Mouse (Mus musculus): ENCODE measurements at regions not wholly inside any gene's neighbourhood (a gene's known extent, or its start where the extent isn't known, plus 50 kb on each side); places are given as distances from the start of the nearest gene placed in this dataset.

- H3K27ac ChIP-seq: peak overlapping the region; percentile 71
- peaks cover 45% of the 10 kb centered on the region for H3K4me1 ChIP-seq
- peak overlapping the region; percentile 10; the same call in 1 of the 2 replicates for H3K4me2 ChIP-seq
Observed at GRCm38 (mm10) chr11:105507972-105508659, 51.6 kb upstream of the March10 start.

GRCm38 (mm10) chr11:105507332-105507971 is 50.9 kb upstream of the March10 start:
- Histone ChIP-seq H3K4me2 (peak overlapping the region; percentile 10; the same call in 1 of the 2 replicates), H3K9ac (no peak overlapping the region), H3K36me3 (no peaks in the 10 kb centered on the region), H3K4me3 (no peak overlapping the region), H3K27ac (peak overlapping the region; percentile 71), H3K27me3 (no peaks in the 10 kb centered on the region), H3K9me3 (no peaks in the 10 kb centered on the region), H3K4me1 (peaks cover 40% of the 10 kb centered on the region)
- 42% methylated on average over 8 of the region's 8 CpGs for WGBS
- no peak for ATAC-seq (ENCODE audit: borderline replicate concordance, extremely low read depth, low FRiP score, low TSS enrichment)

More at GRCm38 (mm10) chr11:105507972-105508659, 51.6 kb upstream of the March10 start:
- 11% methylated on average over 6 of the region's 6 CpGs for WGBS
- Histone ChIP-seq H3K9me3 (no peaks in the 10 kb centered on the region), H3K36me3 (no peaks in the 10 kb centered on the region), H3K4me3 (no peak overlapping the region), H3K9ac (no peak overlapping the region), H3K27me3 (no peaks in the 10 kb centered on the region)
- peak; percentile 47; the same call in 1 of the 2 replicates for ATAC-seq (ENCODE audit: borderline replicate concordance, extremely low read depth, low FRiP score, low TSS enrichment)
